ENCODE assay signal across 18 mouse cellular contexts in the genomic region with DNA sequence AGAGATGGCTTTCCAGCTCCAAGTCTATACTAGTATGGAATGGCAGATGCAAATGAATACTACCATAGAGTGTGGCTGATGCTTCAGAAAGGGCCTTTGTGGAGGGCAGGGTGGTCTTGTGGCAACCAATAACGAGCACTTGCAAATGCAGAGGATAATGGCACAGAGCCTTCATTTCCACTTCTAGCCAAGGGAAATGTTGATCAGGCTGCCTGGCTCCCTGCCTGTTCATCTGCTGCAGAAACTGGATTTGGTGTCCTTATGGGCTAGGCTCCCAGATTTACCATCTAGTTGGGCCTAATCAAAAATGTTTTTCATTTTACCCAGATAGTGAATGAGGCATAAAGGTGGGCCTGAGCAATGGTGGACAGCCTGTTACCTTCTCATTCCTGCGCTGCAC.
DNase-seq lines count a peak whose midpoint lies in the region; ATAC-seq and TF ChIP-seq lines count a peak whose summit lies in the region.
"Had no signal": no experiment of that assay in that cellular context is flagged by ENCODE, and none has a peak within 500 bp of the region (broad histone marks: within the 10 kb centered on the region; RNA-seq: fewer than 3 reads in every experiment).

No protein-coding gene starts in this region.

- no peak overlapping the region for H3K4me3 ChIP-seq in forebrain, embryonic 16.5 days (replicated peaks; ENCODE audit: low read length)
- H3K4me3 ChIP-seq in forebrain, embryonic 10.5 days = no peak overlapping the region
- H3K4me3 ChIP-seq in lung, postnatal 0 days (ENCODE audit: low read depth, low read length) = no peak overlapping the region
- H3K4me3 ChIP-seq: embryonic facial prominence, embryonic 13.5 days; heart, adult 2 months; limb, embryonic 10.5 days; liver, embryonic 15.5 days; stomach, embryonic 15.5 days had no signal

- H3K27ac ChIP-seq in forebrain, embryonic 16.5 days (ENCODE audit: low read length) = peak overlapping the region; percentile 11
- no peak overlapping the region for H3K27ac ChIP-seq in forebrain, embryonic 10.5 days
- H3K27ac ChIP-seq in lung, postnatal 0 days (ENCODE audit: low read length) = no peak overlapping the region
- H3K27ac ChIP-seq: embryonic facial prominence, embryonic 13.5 days; heart, adult 2 months; limb, embryonic 10.5 days; liver, embryonic 15.5 days; stomach, embryonic 15.5 days had no signal

- WGBS in forebrain, embryonic 16.5 days = 40% methylated on average over 2 of the region's 2 CpGs
- 71% methylated on average over 2 of the region's 2 CpGs for WGBS in forebrain, embryonic 10.5 days
- WGBS in lung, postnatal 0 days = 78% methylated on average over 2 of the region's 2 CpGs

- no peak for DNase-seq in forebrain, embryonic 10.5 days (ENCODE audit: extremely low spot score, low spot score)
- DNase-seq in frontal cortex, postnatal 36 days (ENCODE audit: low spot score in 2 of 2) = peak; percentile 5 to 40
- peak; percentile 43 to 58 for DNase-seq in layer of hippocampus, postnatal 25 days (ENCODE audit: extremely low spot score in 1 of 2, low spot score in 1 of 2)
- DNase-seq in right cerebral cortex, postnatal 14 days = peak; percentile 40
- no peak for DNase-seq in lung, postnatal 0 days (ENCODE audit: low spot score)
- DNase-seq in kidney, postnatal 25 days = no peak
- DNase-seq: adrenal gland, adult 2 months; B cell, adult 2 months; heart, adult 2 months; heart, postnatal 14 days; lung, postnatal 36 days; thymus, postnatal 25 days had no signal

- TF ChIP-seq EP300 in lung, postnatal 0 days (IDR thresholded peaks at IDR 0.05) = no peak

- H3K36me3 ChIP-seq in forebrain, embryonic 16.5 days (ENCODE audit: control insufficient read depth, insufficient read depth) = no peaks in the 10 kb centered on the region
- H3K36me3 ChIP-seq in forebrain, embryonic 10.5 days (replicated peaks) = no peaks in the 10 kb centered on the region
- no peaks in the 10 kb centered on the region for H3K36me3 ChIP-seq in lung, postnatal 0 days (ENCODE audit: insufficient read depth, low read length)
- H3K36me3 ChIP-seq: embryonic facial prominence, embryonic 13.5 days; limb, embryonic 10.5 days; liver, embryonic 15.5 days; stomach, embryonic 15.5 days had no signal

- no peaks in the 10 kb centered on the region for H3K27me3 ChIP-seq in forebrain, embryonic 16.5 days (replicated peaks; ENCODE audit: control insufficient read depth, insufficient read depth, low read length)
- H3K27me3 ChIP-seq in forebrain, embryonic 10.5 days (ENCODE audit: poor library complexity, severe bottlenecking) = no peaks in the 10 kb centered on the region
- H3K27me3 ChIP-seq in lung, postnatal 0 days (replicated peaks; ENCODE audit: insufficient read depth, low read length) = no peaks in the 10 kb centered on the region
- H3K27me3 ChIP-seq: embryonic facial prominence, embryonic 13.5 days; liver, embryonic 15.5 days; stomach, embryonic 15.5 days had no signal

- 0 out of 2 replicates have a peak, but pooled peaks cover 7% of the 10 kb centered on the region for H3K4me1 ChIP-seq in forebrain, embryonic 16.5 days (replicated peaks; ENCODE audit: control insufficient read depth, insufficient read depth, low read length)
- H3K4me1 ChIP-seq in forebrain, embryonic 10.5 days = 0 out of 2 replicates have a peak, but pooled peaks cover 3% of the 10 kb centered on the region
- H3K4me1 ChIP-seq in lung, postnatal 0 days (ENCODE audit: insufficient read depth, low read depth, low read length) = no peaks in the 10 kb centered on the region
- H3K4me1 ChIP-seq: embryonic facial prominence, embryonic 13.5 days; limb, embryonic 10.5 days; liver, embryonic 15.5 days; stomach, embryonic 15.5 days had no signal

- no peaks in the 10 kb centered on the region for H3K9me3 ChIP-seq in forebrain, embryonic 16.5 days (ENCODE audit: control insufficient read depth, low read length)
- no peaks in the 10 kb centered on the region for H3K9me3 ChIP-seq in forebrain, embryonic 10.5 days
- H3K9me3 ChIP-seq in lung, postnatal 0 days (ENCODE audit: low read length) = no peaks in the 10 kb centered on the region
- H3K9me3 ChIP-seq: embryonic facial prominence, embryonic 13.5 days; limb, embryonic 10.5 days; liver, embryonic 15.5 days; stomach, embryonic 15.5 days had no signal

- peak; percentile 59; the same call in 1 of the 2 replicates for ATAC-seq in forebrain, embryonic 16.5 days
- no peak for ATAC-seq in lung, postnatal 0 days

- TF ChIP-seq CTCF in lung, postnatal 0 days (IDR thresholded peaks at IDR 0.05) = no peak

- no peak overlapping the region for H3K9ac ChIP-seq in forebrain, embryonic 16.5 days (replicated peaks; ENCODE audit: low read depth, low read length)
- H3K9ac ChIP-seq in lung, postnatal 0 days (replicated peaks; ENCODE audit: low read depth) = no peak overlapping the region
- H3K9ac ChIP-seq: embryonic facial prominence, embryonic 13.5 days; liver, embryonic 15.5 days; stomach, embryonic 15.5 days had no signal

- no peak overlapping the region for H3K4me2 ChIP-seq in forebrain, embryonic 16.5 days (ENCODE audit: low read length)
- no peak overlapping the region for H3K4me2 ChIP-seq in lung, postnatal 0 days (replicated peaks; ENCODE audit: low read depth, low read length)
- H3K4me2 ChIP-seq: embryonic facial prominence, embryonic 13.5 days; liver, embryonic 15.5 days; midbrain, embryonic 11.5 days; stomach, embryonic 15.5 days had no signal

Comparison
In these comparisons a context has a peak if more than half of its experiments do, and no peak if none do; other contexts are left out.
1. DNase-seq: peak in frontal cortex, postnatal 36 days (2 of 2), layer of hippocampus, postnatal 25 days (2 of 2) and right cerebral cortex, postnatal 14 days (single experiment); none in forebrain, embryonic 10.5 days (single experiment), lung, postnatal 0 days (single experiment) and kidney, postnatal 25 days (0 of 2).